Mouse (Mus musculus) midbrain, postnatal 0 days (tissue): ENCODE data around the gene Cpd. TPM values are rescaled to one million over a fixed set of nuclear protein-coding genes. Genes with fewer than 3 reads are reported as not detected.

ENCODE experiments used
- ATAC-seq: fragments of 200-750 bp; cut with Nextera tagmentation; 2 replicates; pipeline ENCODE4 v1.8.0; 2017; ENCODE audit warnings: moderate number of reproducible peaks, mild to moderate bottlenecking, moderate TSS enrichment, moderate library complexity; ENCODE audit not compliant: low FRiP score
- DNase-seq: peaks from one replicate; pipeline ENCODE4 v3.0.0-alpha.2; 2015; ENCODE audit warnings: low spot score
- H3K27ac ChIP-seq: fragments of 300-500 bp; sonication (generic); 2 replicates; pipeline ENCODE4 v1.5.1; 2014; ENCODE audit warnings: low read depth, mild to moderate bottlenecking, low read length, mixed read lengths
- H3K27me3 ChIP-seq: fragments of 300-500 bp; sonication (generic); 2 replicates; pipeline ENCODE4 v1.6.1; 2014; ENCODE audit warnings: low read length, control low read depth, mixed read lengths; ENCODE audit not compliant: insufficient read depth
- H3K36me3 ChIP-seq: fragments of 300-500 bp; sonication (generic); 2 replicates; pipeline ENCODE4 v1.6.1; 2014; ENCODE audit warnings: low read length, control low read depth, mixed read lengths; ENCODE audit not compliant: insufficient read depth
- H3K4me1 ChIP-seq: fragments of 300-500 bp; sonication (generic); 2 replicates; pipeline ENCODE4 v1.6.1; 2014; ENCODE audit warnings: mild to moderate bottlenecking, control low read depth, antibody characterized with exemption, low read length, mixed read lengths; ENCODE audit not compliant: insufficient read depth
- H3K4me2 ChIP-seq: fragments of 300-500 bp; sonication (generic); 2 replicates; pipeline ENCODE4 v1.6.1; 2014; ENCODE audit warnings: low read depth, mild to moderate bottlenecking, low read length, mixed read lengths; ENCODE audit not compliant: poor library complexity, severe bottlenecking
- H3K4me3 ChIP-seq: fragments of 300-500 bp; sonication (generic); 2 replicates; pipeline ENCODE4 v1.5.1; 2014; ENCODE audit warnings: low read depth, mild to moderate bottlenecking, low read length, moderate library complexity
- H3K9ac ChIP-seq: fragments of 300-500 bp; sonication (generic); replicated peaks from 2 replicates; pipeline ENCODE4 v1.6.1; 2014; ENCODE audit warnings: mild to moderate bottlenecking, low read length, moderate library complexity, mixed read lengths; ENCODE audit not compliant: poor library complexity, severe bottlenecking
- H3K9me3 ChIP-seq: fragments of 300-500 bp; sonication (generic); 2 replicates; pipeline ENCODE4 v1.6.1; 2016; ENCODE audit warnings: low read length, control low read depth
- CTCF ChIP-seq: IDR thresholded peaks from 2 replicates; pipeline ENCODE4 v1.5.1; 2016; ENCODE audit warnings: antibody characterized with exemption, mild to moderate bottlenecking
- WGBS: fragments of 180-500 bp; shearing (Covaris S2); extraction: QIAGEN DNeasy Blood & Tissue Kit; methylation state at CpG from one replicate; pipeline ENCODE4 v1.1.7; 2014; 5-methylcytosine and 5-hydroxymethylcytosine counted together
- polyA plus RNA-seq: library from polyadenylated mRNA; unstranded; fragments of >200 nt; fragmentation: Nextera tagmentation; extraction: Ambion mirVana; gene quantifications from 2 replicates; pipeline ENCODE4 v1.2.1, GENCODE M21; 2015
- total RNA-seq: library from RNA; depleted of rRNA; stranded (reverse); fragments of >200 nt; gene quantifications from 2 replicates; pipeline ENCODE4 v1.2.3, GENCODE M21; 2014

Gene Cpd
- total and polyA plus RNA-seq, 2 experiments from 2014 or later = 5.3 to 35.8 TPM

GRCm38 (mm10) chr11:76872556-76873234, 25.9 kb upstream of the Cpd start:
- no peak for DNase-seq
- TF ChIP-seq CTCF = no peak
- Histone ChIP-seq H3K36me3 (no peaks in the 10 kb centered on the region), H3K9ac (no peak overlapping the region), H3K9me3 (no peaks in the 10 kb centered on the region), H3K27ac (no peak overlapping the region), H3K4me3 (no peak overlapping the region), H3K27me3 (no peaks in the 10 kb centered on the region), H3K4me2 (no peak overlapping the region), H3K4me1 (no peaks in the 10 kb centered on the region)
- ATAC-seq = no peak
- WGBS = 47% methylated on average over 11 of the region's 11 CpGs

- no peak for DNase-seq
- Histone ChIP-seq H3K27ac (no peak overlapping the region), H3K9ac (no peak overlapping the region), H3K27me3 (no peaks in the 10 kb centered on the region), H3K4me3 (no peak overlapping the region), H3K4me1 (no peaks in the 10 kb centered on the region), H3K36me3 (no peaks in the 10 kb centered on the region), H3K4me2 (no peak overlapping the region), H3K9me3 (no peaks in the 10 kb centered on the region)
- ATAC-seq = no peak
- WGBS = 100% methylated on average over 3 of the region's 3 CpGs
- TF ChIP-seq CTCF = no peak
Measured at GRCm38 (mm10) chr11:76861185-76861584, 14.4 kb upstream of the Cpd start.

GRCm38 (mm10) chr11:76859261-76859660, 12.4 kb upstream of the Cpd start:
- Histone ChIP-seq H3K36me3 (no peaks in the 10 kb centered on the region), H3K27me3 (no peaks in the 10 kb centered on the region), H3K9me3 (no peaks in the 10 kb centered on the region), H3K9ac (no peak overlapping the region), H3K4me2 (no peak overlapping the region), H3K4me1 (no peaks in the 10 kb centered on the region), H3K27ac (no peak overlapping the region), H3K4me3 (no peak overlapping the region)
- WGBS = 42% methylated on average over 5 of the region's 5 CpGs
- no peak for DNase-seq
- no peak for TF ChIP-seq CTCF
- ATAC-seq = no peak

GRCm38 (mm10) chr11:76858781-76859180, 12.0 kb upstream of the Cpd start:
- 79% methylated on average over 5 of the region's 5 CpGs for WGBS

GRCm38 (mm10) chr11:76857111-76857510, 10.3 kb upstream of the Cpd start:
- H3K27me3 ChIP-seq = no peaks in the 10 kb centered on the region
- TF ChIP-seq CTCF = no peak
- no peaks in the 10 kb centered on the region for H3K36me3 ChIP-seq
- 86% methylated on average over 7 of the region's 7 CpGs for WGBS
- no peak for DNase-seq
- H3K4me1 ChIP-seq = no peaks in the 10 kb centered on the region
- no peak overlapping the region for H3K27ac ChIP-seq
- H3K4me3 ChIP-seq = no peak overlapping the region
- no peak overlapping the region for H3K4me2 ChIP-seq
- no peak for ATAC-seq
- H3K9me3 ChIP-seq = no peaks in the 10 kb centered on the region
- no peak overlapping the region for H3K9ac ChIP-seq

More at GRCm38 (mm10) chr11:76858781-76859180, 12.0 kb upstream of the Cpd start:
- H3K9ac ChIP-seq = no peak overlapping the region
- H3K36me3 ChIP-seq = no peaks in the 10 kb centered on the region
- ATAC-seq = no peak
- no peaks in the 10 kb centered on the region for H3K4me1 ChIP-seq
- H3K27me3 ChIP-seq = no peaks in the 10 kb centered on the region
- no peak for DNase-seq
- TF ChIP-seq CTCF = no peak
- H3K27ac ChIP-seq = no peak overlapping the region
- H3K4me2 ChIP-seq = no peak overlapping the region
- no peak overlapping the region for H3K4me3 ChIP-seq
- H3K9me3 ChIP-seq = no peaks in the 10 kb centered on the region

- no peak overlapping the region for H3K4me3 ChIP-seq
- no peak for DNase-seq
- no peaks in the 10 kb centered on the region for H3K27me3 ChIP-seq
- TF ChIP-seq CTCF = no peak
- WGBS = 91% methylated on average over 2 of the region's 2 CpGs
- no peak overlapping the region for H3K27ac ChIP-seq
- no peaks in the 10 kb centered on the region for H3K36me3 ChIP-seq
- no peak for ATAC-seq
- H3K9me3 ChIP-seq = no peaks in the 10 kb centered on the region
- no peak overlapping the region for H3K4me2 ChIP-seq
- no peak overlapping the region for H3K9ac ChIP-seq
- no peaks in the 10 kb centered on the region for H3K4me1 ChIP-seq
Measured at GRCm38 (mm10) chr11:76856601-76857000, 9.8 kb upstream of the Cpd start.
